Mouse (Mus musculus): Measurements from ENCODE around the gene Fbxl22. TPM values are rescaled to one million over a fixed set of nuclear protein-coding genes. Genes with fewer than 3 reads are reported as not detected.
A peak's percentile ranks its signal among the peaks of the same experiment; 100 is the strongest.

Fbxl22 gene
- polyA plus RNA-seq, 1 experiment, result 10.2 TPM

GRCm38 (mm10) chr9:66510944-66511343 lies 3.4 kb downstream of the Fbxl22 start:
- H3K4me3 ChIP-seq (ENCODE audit: control insufficient read depth, insufficient read depth, low read length), result peak overlapping the region; percentile 55; the same call in 1 of the 2 replicates
- H3K4me1 ChIP-seq (replicated peaks; ENCODE audit: control insufficient read depth, insufficient read depth, low read length), result peaks cover 31% of the 10 kb centered on the region
- no peaks in the 10 kb centered on the region for H3K27me3 ChIP-seq (ENCODE audit: control insufficient read depth, insufficient read depth, low read length)
- TF ChIP-seq POLR2A (IDR thresholded peaks at IDR 0.05; ENCODE audit: control insufficient read depth, extremely low read depth, insufficient read depth, low read length, poor library complexity) (no peak), CTCF (IDR thresholded peaks at IDR 0.05; ENCODE audit: borderline replicate concordance, control insufficient read depth, extremely low read depth, insufficient read depth, low read length, poor library complexity) (no peak)
- H3K36me3 ChIP-seq (ENCODE audit: control insufficient read depth, insufficient read depth, low read length), result peaks cover 4% of the 10 kb centered on the region
- 2% methylated on average over 2 of the region's 2 CpGs for WGBS
- H3K27ac ChIP-seq (ENCODE audit: control insufficient read depth, insufficient read depth, low read length), result peak overlapping the region; percentile 55; the same call in 1 of the 2 replicates
- DNase-seq, result no peak

GRCm38 (mm10) chr9:66510351-66510841 lies 4.0 kb downstream of the Fbxl22 start:
- DNase-seq, result no peak
- peaks cover 36% of the 10 kb centered on the region for H3K4me1 ChIP-seq (replicated peaks; ENCODE audit: control insufficient read depth, insufficient read depth, low read length)
- H3K36me3 ChIP-seq (ENCODE audit: control insufficient read depth, insufficient read depth, low read length), result no peaks in the 10 kb centered on the region; the same call in 1 of the 2 replicates
- no peaks in the 10 kb centered on the region for H3K27me3 ChIP-seq (ENCODE audit: control insufficient read depth, insufficient read depth, low read length)
- no peak for TF ChIP-seq CTCF (IDR thresholded peaks at IDR 0.05; ENCODE audit: borderline replicate concordance, control insufficient read depth, extremely low read depth, insufficient read depth, low read length, poor library complexity)
- TF ChIP-seq POLR2A (IDR thresholded peaks at IDR 0.05; ENCODE audit: control insufficient read depth, extremely low read depth, insufficient read depth, low read length, poor library complexity), result no peak
- H3K4me3 ChIP-seq (ENCODE audit: control insufficient read depth, insufficient read depth, low read length), result no peak overlapping the region
- H3K27ac ChIP-seq (ENCODE audit: control insufficient read depth, insufficient read depth, low read length), result no peak overlapping the region
- 91% methylated on average over 7 of the region's 7 CpGs for WGBS

- 89% methylated on average over 4 of the region's 4 CpGs for WGBS
- DNase-seq, result no peak
- no peaks in the 10 kb centered on the region for H3K27me3 ChIP-seq (ENCODE audit: control insufficient read depth, insufficient read depth, low read length)
- no peak for TF ChIP-seq CTCF (IDR thresholded peaks at IDR 0.05; ENCODE audit: borderline replicate concordance, control insufficient read depth, extremely low read depth, insufficient read depth, low read length, poor library complexity)
- no peak for TF ChIP-seq POLR2A (IDR thresholded peaks at IDR 0.05; ENCODE audit: control insufficient read depth, extremely low read depth, insufficient read depth, low read length, poor library complexity)
- H3K36me3 ChIP-seq (ENCODE audit: control insufficient read depth, insufficient read depth, low read length), result no peaks in the 10 kb centered on the region; the same call in 1 of the 2 replicates
- H3K27ac ChIP-seq (ENCODE audit: control insufficient read depth, insufficient read depth, low read length), result no peak overlapping the region
- peaks cover 43% of the 10 kb centered on the region for H3K4me1 ChIP-seq (replicated peaks; ENCODE audit: control insufficient read depth, insufficient read depth, low read length)
- H3K4me3 ChIP-seq (ENCODE audit: control insufficient read depth, insufficient read depth, low read length), result no peak overlapping the region
These were observed 5.4 kb downstream of the Fbxl22 start for GRCm38 (mm10) chr9:66508890-66509399.

DNA sequence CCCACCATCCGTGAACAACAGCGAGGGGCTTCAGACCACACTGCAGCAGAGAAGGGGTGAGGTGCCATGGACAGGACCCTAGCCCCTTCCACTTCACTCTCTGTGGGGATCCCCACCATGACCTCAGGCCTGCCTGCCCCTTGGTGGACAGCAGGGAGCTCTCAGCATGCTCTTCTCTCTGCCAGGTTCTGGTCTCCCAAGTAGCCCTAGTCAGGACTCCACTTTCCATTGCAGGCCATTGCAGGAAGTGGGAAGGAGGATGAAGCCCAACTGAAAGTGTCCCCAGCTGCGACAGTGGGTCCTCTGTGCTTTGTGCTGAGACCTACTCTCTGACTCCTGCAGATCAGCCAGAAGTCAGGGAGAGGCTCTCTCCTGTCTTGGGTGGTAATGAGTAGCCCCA lies 6.7 kb downstream of the Fbxl22 start:
- H3K4me3 ChIP-seq (ENCODE audit: control insufficient read depth, insufficient read depth, low read length), result no peak overlapping the region
- H3K4me1 ChIP-seq (replicated peaks; ENCODE audit: control insufficient read depth, insufficient read depth, low read length), result peaks cover 39% of the 10 kb centered on the region
- DNase-seq, result no peak
- no peak for TF ChIP-seq CTCF (IDR thresholded peaks at IDR 0.05; ENCODE audit: borderline replicate concordance, control insufficient read depth, extremely low read depth, insufficient read depth, low read length, poor library complexity)
- no peak for TF ChIP-seq POLR2A (IDR thresholded peaks at IDR 0.05; ENCODE audit: control insufficient read depth, extremely low read depth, insufficient read depth, low read length, poor library complexity)
- WGBS, result 93% methylated on average over 3 of the region's 3 CpGs
- H3K27me3 ChIP-seq (ENCODE audit: control insufficient read depth, insufficient read depth, low read length), result no peaks in the 10 kb centered on the region
- no peaks in the 10 kb centered on the region; the same call in 1 of the 2 replicates for H3K36me3 ChIP-seq (ENCODE audit: control insufficient read depth, insufficient read depth, low read length)
- no peak overlapping the region for H3K27ac ChIP-seq (ENCODE audit: control insufficient read depth, insufficient read depth, low read length)

GRCm38 (mm10) chr9:66506424-66506823 lies 8.0 kb downstream of the Fbxl22 start:
- H3K4me1 ChIP-seq (replicated peaks; ENCODE audit: control insufficient read depth, insufficient read depth, low read length), result peaks cover 36% of the 10 kb centered on the region
- peaks cover 8% of the 10 kb centered on the region for H3K36me3 ChIP-seq (ENCODE audit: control insufficient read depth, insufficient read depth, low read length)

GRCm38 (mm10) chr9:66506011-66506410 lies 8.4 kb downstream of the Fbxl22 start:
- 90% methylated on average over 4 of the region's 4 CpGs for WGBS
- TF ChIP-seq POLR2A (IDR thresholded peaks at IDR 0.05; ENCODE audit: control insufficient read depth, extremely low read depth, insufficient read depth, low read length, poor library complexity), result no peak
- TF ChIP-seq CTCF (IDR thresholded peaks at IDR 0.05; ENCODE audit: borderline replicate concordance, control insufficient read depth, extremely low read depth, insufficient read depth, low read length, poor library complexity), result no peak
- H3K36me3 ChIP-seq (ENCODE audit: control insufficient read depth, insufficient read depth, low read length), result peaks cover 8% of the 10 kb centered on the region

More at GRCm38 (mm10) chr9:66506424-66506823, 8.0 kb downstream of the Fbxl22 start:
- TF ChIP-seq CTCF (IDR thresholded peaks at IDR 0.05; ENCODE audit: borderline replicate concordance, control insufficient read depth, extremely low read depth, insufficient read depth, low read length, poor library complexity) (no peak), POLR2A (IDR thresholded peaks at IDR 0.05; ENCODE audit: control insufficient read depth, extremely low read depth, insufficient read depth, low read length, poor library complexity) (no peak)
- no peak overlapping the region for H3K4me3 ChIP-seq (ENCODE audit: control insufficient read depth, insufficient read depth, low read length)
- H3K27me3 ChIP-seq (ENCODE audit: control insufficient read depth, insufficient read depth, low read length), result no peaks in the 10 kb centered on the region
- DNase-seq, result no peak
- H3K27ac ChIP-seq (ENCODE audit: control insufficient read depth, insufficient read depth, low read length), result no peak overlapping the region; the same call in 1 of the 2 replicates

More at GRCm38 (mm10) chr9:66506011-66506410, 8.4 kb downstream of the Fbxl22 start:
- Histone ChIP-seq H3K27ac (ENCODE audit: control insufficient read depth, insufficient read depth, low read length) (peak overlapping the region; percentile 11), H3K4me1 (replicated peaks; ENCODE audit: control insufficient read depth, insufficient read depth, low read length) (peaks cover 35% of the 10 kb centered on the region), H3K27me3 (ENCODE audit: control insufficient read depth, insufficient read depth, low read length) (no peaks in the 10 kb centered on the region), H3K4me3 (ENCODE audit: control insufficient read depth, insufficient read depth, low read length) (no peak overlapping the region)
- DNase-seq, result no peak
